Mouse (Mus musculus) liver, adult 2 months (tissue): ENCODE measurements around the gene Add1. TPM values are rescaled to one million over a fixed set of nuclear protein-coding genes. Genes with fewer than 3 reads are reported as not detected.

Experiments
- DNase-seq: peaks from one replicate; pipeline ENCODE4 v3.0.0-alpha.2; 2011; ENCODE audit warnings: low read depth, low spot score; ENCODE audit errors: extremely low read depth
- H3K27ac ChIP-seq: fragments of 200-500 bp; replicated peaks from 2 replicates; pipeline ENCODE4 v1.5.1; 2012; ENCODE audit warnings: low read depth, mild to moderate bottlenecking, control low read depth, inconsistent platforms, low read length; ENCODE audit not compliant: insufficient read depth
- H3K27me3 ChIP-seq: fragments of 200-500 bp; 2 replicates; pipeline ENCODE4 v1.6.1; 2012; ENCODE audit warnings: mild to moderate bottlenecking, moderate library complexity, low read length, inconsistent platforms; ENCODE audit not compliant: control insufficient read depth, insufficient read depth
- H3K36me3 ChIP-seq: fragments of 200-500 bp; 2 replicates; pipeline ENCODE4 v1.6.1; 2012; ENCODE audit warnings: low read length, inconsistent platforms; ENCODE audit not compliant: control insufficient read depth, insufficient read depth
- H3K4me1 ChIP-seq: fragments of 200-500 bp; 2 replicates; pipeline ENCODE4 v1.6.1; 2011; ENCODE audit warnings: low read length; ENCODE audit not compliant: control insufficient read depth, insufficient read depth
- H3K4me3 ChIP-seq: fragments of 200-500 bp; 2 replicates; pipeline ENCODE4 v1.5.1; 2011; ENCODE audit warnings: low read depth, mild to moderate bottlenecking, control low read depth, low read length, moderate library complexity; ENCODE audit not compliant: insufficient read depth
- H3K79me2 ChIP-seq: fragments of 200-500 bp; 2 replicates; pipeline ENCODE4 v1.6.1; 2012; ENCODE audit warnings: inconsistent platforms, mild to moderate bottlenecking, low read length, moderate library complexity; ENCODE audit not compliant: control insufficient read depth, insufficient read depth
- H3K9ac ChIP-seq: fragments of 200-500 bp; 2 replicates; pipeline ENCODE4 v1.6.1; 2012; ENCODE audit warnings: low read depth, mild to moderate bottlenecking, control low read depth, inconsistent platforms, low read length
- CTCF ChIP-seq: fragments of 200-500 bp; IDR thresholded peaks from 2 replicates; pipeline ENCODE4 v1.5.1; 2011; ENCODE audit warnings: low read depth, low read length, control low read depth
- POLR2A ChIP-seq: fragments of 200-500 bp; IDR thresholded peaks from 2 replicates; pipeline ENCODE4 v1.6.1; 2011; ENCODE audit warnings: low read length, control low read depth; ENCODE audit not compliant: insufficient read depth; ENCODE audit errors: extremely low read depth
- WGBS: fragments of 180-500 bp; shearing (Covaris S2); methylation state at CpG from one replicate; pipeline ENCODE4 v1.1.7; 2018; 5-methylcytosine and 5-hydroxymethylcytosine counted together
- polyA plus RNA-seq: library from polyadenylated mRNA; depleted of rRNA; stranded (reverse); fragments of >200 nt; gene quantifications from 2 replicates; pipeline ENCODE4 v1.2.3, GENCODE M21; 2012
- total RNA-seq: library from RNA; depleted of rRNA; stranded (reverse); fragments of >200 nt; gene quantifications from 2 replicates; pipeline ENCODE4 v1.2.3, GENCODE M21; 2014

The Add1 gene
- total and polyA plus RNA-seq, 2 experiments: 30.6 to 39.3 TPM

DNA sequence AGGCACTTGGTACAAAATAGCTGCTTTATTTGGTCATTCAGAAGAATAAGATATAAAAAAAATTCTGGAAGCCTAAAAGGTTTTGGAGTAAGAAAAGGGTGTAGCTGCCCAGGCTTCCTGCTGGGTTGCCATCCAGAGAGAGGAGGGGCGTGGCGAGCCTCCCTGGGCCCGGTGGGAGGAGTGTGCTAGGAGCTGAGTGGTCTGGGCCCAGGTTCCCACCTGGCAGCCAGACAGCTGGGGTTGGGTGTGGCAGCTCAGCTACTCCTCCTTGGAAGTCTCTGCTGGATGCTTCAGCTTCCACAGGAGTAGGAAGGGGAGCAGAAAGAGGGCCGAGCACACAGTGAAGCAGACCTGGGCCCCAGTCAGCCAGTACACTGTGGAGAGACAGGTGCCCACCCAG, 60.2 kb downstream of the Add1 start:
- Histone ChIP-seq H3K27ac (no peak overlapping the region), H3K4me3 (no peak overlapping the region), H3K27me3 (no peaks in the 10 kb centered on the region), H3K36me3 (peaks cover 9% of the 10 kb centered on the region), H3K9ac (no peak overlapping the region), H3K4me1 (peaks cover 5% of the 10 kb centered on the region), H3K79me2 (no peaks in the 10 kb centered on the region)
- WGBS: 81% methylated on average over 4 of the region's 4 CpGs
- TF ChIP-seq POLR2A (no peak), CTCF (no peak)
- DNase-seq: no peak

DNA sequence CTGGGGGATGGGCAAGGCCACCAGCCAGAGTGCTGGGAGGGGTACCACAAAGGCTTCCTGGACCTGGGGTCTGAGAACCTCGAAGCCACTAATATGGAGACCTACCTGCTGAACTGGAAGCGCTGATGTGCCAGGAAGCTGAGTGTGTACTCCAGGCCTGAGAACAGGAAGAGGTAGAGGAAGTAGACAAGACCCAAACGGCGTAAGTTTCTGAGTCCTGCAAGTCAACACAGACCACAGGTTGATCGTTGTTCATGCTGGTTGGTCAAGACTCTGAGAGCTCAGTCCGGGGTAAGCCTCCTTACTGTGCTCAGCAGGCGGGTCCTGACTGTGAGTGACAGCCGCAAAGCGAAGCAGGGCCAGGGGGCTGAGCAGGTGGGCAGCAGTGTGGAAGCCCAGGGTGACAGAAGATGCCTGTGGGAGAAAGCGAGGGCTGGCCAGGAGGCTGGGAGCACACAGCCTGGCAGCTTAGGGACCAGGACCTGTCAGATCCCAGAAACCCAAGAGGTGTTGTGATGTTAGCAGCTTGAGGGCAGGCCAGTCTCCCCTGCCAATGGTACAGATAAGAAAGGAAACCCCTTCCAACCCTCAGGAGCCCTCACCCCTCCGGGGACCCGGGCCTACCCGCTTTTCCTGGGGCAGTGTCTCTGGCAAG, 61.4 kb downstream of the Add1 start:
- no peak for DNase-seq
- Histone ChIP-seq H3K4me1 (peaks cover 5% of the 10 kb centered on the region), H3K27ac (no peak overlapping the region), H3K27me3 (no peaks in the 10 kb centered on the region), H3K9ac (no peak overlapping the region), H3K79me2 (no peaks in the 10 kb centered on the region), H3K36me3 (peaks cover 13% of the 10 kb centered on the region), H3K4me3 (no peak overlapping the region)
- TF ChIP-seq POLR2A (no peak), CTCF (no peak)
- WGBS: 84% methylated on average over 13 of the region's 13 CpGs

DNA sequence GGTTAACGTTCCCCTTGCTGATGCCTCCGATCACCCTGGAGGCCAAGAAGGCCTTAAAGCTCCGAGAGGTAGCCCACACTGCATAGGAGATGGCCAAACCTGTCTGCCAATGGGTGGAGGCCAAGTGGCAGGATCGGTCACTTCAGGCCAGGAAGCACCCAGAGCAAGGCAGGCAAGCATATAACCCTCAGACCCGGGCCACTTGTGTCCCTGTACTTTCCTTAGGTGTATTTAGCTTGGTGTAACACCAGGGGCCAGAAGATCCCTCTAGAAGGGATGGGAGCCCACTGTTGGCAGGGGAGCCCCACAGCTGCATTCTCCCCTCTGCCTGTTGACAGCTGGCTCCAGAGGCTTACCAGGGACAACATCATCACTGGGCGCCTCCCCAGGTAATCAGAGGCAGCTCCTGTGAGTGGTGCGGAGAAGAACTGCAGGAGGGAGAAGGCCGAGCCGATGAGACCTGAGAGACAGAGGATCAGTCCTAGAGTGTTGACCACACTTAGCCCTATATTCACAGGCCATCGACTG, 62.3 kb downstream of the Add1 start:
- H3K79me2 ChIP-seq: no peaks in the 10 kb centered on the region
- no peak overlapping the region for H3K9ac ChIP-seq
- H3K36me3 ChIP-seq: peaks cover 16% of the 10 kb centered on the region
- H3K27me3 ChIP-seq: no peaks in the 10 kb centered on the region
- no peak for DNase-seq
- no peak overlapping the region for H3K27ac ChIP-seq
- no peak overlapping the region for H3K4me3 ChIP-seq
- no peak for TF ChIP-seq CTCF
- TF ChIP-seq POLR2A: no peak
- peaks cover 5% of the 10 kb centered on the region for H3K4me1 ChIP-seq
- WGBS: 75% methylated on average over 10 of the region's 10 CpGs

DNA sequence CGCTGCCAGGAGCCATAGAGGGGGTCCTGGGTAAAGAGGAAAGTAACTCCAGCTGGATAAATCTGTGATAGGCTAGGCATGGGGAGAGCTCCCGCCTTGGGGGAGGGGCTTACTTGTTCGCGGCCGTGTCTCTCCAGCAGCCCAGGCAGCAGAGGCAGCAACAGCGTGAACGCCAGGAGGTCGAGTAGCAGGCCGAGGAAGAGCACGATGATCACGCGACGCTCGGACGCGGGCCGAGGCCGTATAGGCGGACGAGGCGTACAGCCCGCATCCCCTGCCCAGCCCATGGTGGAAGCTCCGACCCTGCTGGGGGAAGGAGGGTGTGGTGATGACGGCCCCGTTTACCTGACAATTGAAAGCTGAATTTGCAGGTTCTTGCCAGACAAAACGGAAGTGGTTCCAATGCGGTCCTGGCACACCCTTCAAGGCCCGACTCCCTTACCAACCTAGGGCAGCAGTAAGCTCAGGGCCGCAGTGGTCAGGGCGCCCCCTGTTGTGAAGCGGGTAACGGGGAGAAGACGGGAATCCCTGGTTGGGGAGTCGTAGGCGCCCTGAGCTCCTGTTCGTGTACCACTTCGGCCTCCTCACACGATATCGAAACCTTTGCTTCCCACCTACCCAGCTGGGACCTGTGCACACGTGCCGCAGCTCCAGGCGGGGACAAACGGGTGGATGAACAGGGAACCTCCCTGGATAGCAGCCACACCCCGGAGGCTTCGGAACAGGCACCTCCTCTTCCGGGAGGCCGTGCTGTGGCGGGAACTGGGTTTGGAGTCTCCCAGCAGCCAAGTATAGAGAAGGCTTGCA, 63.2 kb downstream of the Add1 start, which contains the start of gene Mfsd10:
Gene Mfsd10 (minus strand): TSS at position 732 of the 807 bp plus-strand sequence.
- DNase-seq: peak; percentile 73

GRCm38 (mm10) chr5:34637591-34638156, 64.2 kb downstream of the Add1 start:
- H3K79me2 ChIP-seq: no peaks in the 10 kb centered on the region
- no peak overlapping the region for H3K9ac ChIP-seq
- peak; percentile 62 for DNase-seq
- no peaks in the 10 kb centered on the region for H3K27me3 ChIP-seq
- TF ChIP-seq CTCF (no peak), POLR2A (no peak)
- no peak overlapping the region for H3K27ac ChIP-seq
- no peak overlapping the region for H3K4me3 ChIP-seq
- 26% methylated on average over 7 of the region's 7 CpGs for WGBS
- H3K4me1 ChIP-seq: peaks cover 5% of the 10 kb centered on the region
- H3K36me3 ChIP-seq: peaks cover 14% of the 10 kb centered on the region

More for the DNA sequence above, 63.2 kb downstream of the Add1 start, which contains the start of gene Mfsd10:
- Histone ChIP-seq H3K27me3 (no peaks in the 10 kb centered on the region), H3K4me3 (peak within 1 kb of the TSS; percentile 84), H3K27ac (0 out of 2 replicates have a peak within 1 kb of the TSS, but pooled peaks have one; percentile 11), H3K79me2 (no peaks in the 10 kb centered on the region), H3K36me3 (peaks cover 14% of the 10 kb centered on the region), H3K9ac (peak within 1 kb of the TSS; percentile 66), H3K4me1 (peaks cover 5% of the 10 kb centered on the region)
- TF ChIP-seq POLR2A: 0 out of 2 replicates have a peak, but pooled peaks have one; percentile 29
- TF ChIP-seq CTCF: peak; percentile 45; the same call in 1 of the 2 replicates
- WGBS: under 1% methylated on average over 48 of the region's 48 CpGs
